Mouse (Mus musculus) megakaryocyte, embryonic 14.5 days (primary cell): Measurements from ENCODE around the gene Calm3. TPM values are rescaled to one million over a fixed set of nuclear protein-coding genes. Genes with fewer than 3 reads are reported as not detected.

Experiments
- H3K27me3 ChIP-seq: replicated peaks from 2 replicates; pipeline ENCODE3; 2012; ENCODE audit warnings: inconsistent platforms
- H3K36me3 ChIP-seq: replicated peaks from 2 replicates; pipeline ENCODE3; 2012; ENCODE audit warnings: low read length, inconsistent platforms, mixed read lengths
- H3K4me1 ChIP-seq: 2 replicates; pipeline ENCODE4 v1.6.1; 2012; ENCODE audit warnings: inconsistent platforms
- H3K4me3 ChIP-seq: replicated peaks from 2 replicates; pipeline ENCODE3; 2012; ENCODE audit warnings: moderate library complexity, mild to moderate bottlenecking, inconsistent platforms
- H3K9me3 ChIP-seq: 2 replicates; pipeline ENCODE4 v1.6.1; 2012; ENCODE audit warnings: inconsistent platforms
- FLI1 ChIP-seq: IDR thresholded peaks from 2 replicates; pipeline ENCODE4 v1.6.1; 2012; ENCODE audit warnings: low read length, inconsistent platforms, mixed read lengths
- GATA1 ChIP-seq: IDR thresholded peaks from 3 replicates; pipeline ENCODE4 v1.6.1; 2012; ENCODE audit warnings: mixed read lengths, low read length, inconsistent platforms, borderline replicate concordance
- polyA plus RNA-seq: library from polyadenylated mRNA; stranded (reverse); fragments of >175 nt; gene quantifications from 2 replicates; pipeline ENCODE4 v1.2.3, GENCODE M21; 2012; ENCODE audit warnings: low replicate concordance; ENCODE audit not compliant: insufficient read depth

Calm3 gene
- polyA plus RNA-seq, 1 experiment = 866 TPM

GRCm38 (mm10) chr7:16906889-16907559 lies 16.9 kb downstream of the Calm3 start:
- Histone ChIP-seq H3K36me3 (peaks cover 55% of the 10 kb centered on the region), H3K4me3 (peak overlapping the region; percentile 94), H3K27me3 (no peaks in the 10 kb centered on the region), H3K4me1 (peaks cover 100% of the 10 kb centered on the region), H3K9me3 (no peaks in the 10 kb centered on the region)
- TF ChIP-seq GATA1 = no peak
- no peak for TF ChIP-seq FLI1

- no peaks in the 10 kb centered on the region for H3K27me3 ChIP-seq
- H3K9me3 ChIP-seq = no peaks in the 10 kb centered on the region
- H3K4me1 ChIP-seq = peaks cover 100% of the 10 kb centered on the region
- peak within 1 kb of the TSS; percentile 94 for H3K4me3 ChIP-seq
- TF ChIP-seq FLI1 (no peak), GATA1 (no peak)
- H3K36me3 ChIP-seq = peaks cover 49% of the 10 kb centered on the region
Observed at GRCm38 (mm10) chr7:16906281-16906680, 17.6 kb downstream of the Calm3 start, which contains the start of gene Ptgir. TSS of gene Ptgir (plus strand) at chr7:16906490.

- Histone ChIP-seq H3K9me3 (no peaks in the 10 kb centered on the region), H3K27me3 (no peaks in the 10 kb centered on the region), H3K36me3 (peaks cover 42% of the 10 kb centered on the region), H3K4me1 (peaks cover 100% of the 10 kb centered on the region), H3K4me3 (peak overlapping the region; percentile 94)
- no peak for TF ChIP-seq GATA1
- no peak for TF ChIP-seq FLI1
Observed at GRCm38 (mm10) chr7:16905491-16906021, 18.4 kb downstream of the Calm3 start.

GRCm38 (mm10) chr7:16904120-16904675 lies 19.7 kb downstream of the Calm3 start:
- Histone ChIP-seq H3K4me3 (peak overlapping the region; percentile 87), H3K36me3 (peaks cover 29% of the 10 kb centered on the region), H3K9me3 (no peaks in the 10 kb centered on the region), H3K4me1 (peaks cover 100% of the 10 kb centered on the region), H3K27me3 (no peaks in the 10 kb centered on the region)
- TF ChIP-seq GATA1 (no peak), FLI1 (no peak)

- Histone ChIP-seq H3K9me3 (no peaks in the 10 kb centered on the region), H3K36me3 (peaks cover 22% of the 10 kb centered on the region), H3K4me3 (peak overlapping the region; percentile 87), H3K4me1 (peaks cover 100% of the 10 kb centered on the region), H3K27me3 (no peaks in the 10 kb centered on the region)
- TF ChIP-seq FLI1 (no peak), GATA1 (no peak)
Observed at GRCm38 (mm10) chr7:16903439-16903955, 20.4 kb downstream of the Calm3 start.

- peaks cover 87% of the 10 kb centered on the region for H3K4me1 ChIP-seq
- H3K36me3 ChIP-seq = peaks cover 2% of the 10 kb centered on the region
- no peak for TF ChIP-seq GATA1
- TF ChIP-seq FLI1 = no peak
- no peaks in the 10 kb centered on the region for H3K9me3 ChIP-seq
- H3K27me3 ChIP-seq = no peaks in the 10 kb centered on the region
- H3K4me3 ChIP-seq = no peak overlapping the region
Observed at GRCm38 (mm10) chr7:16900526-16900925, 23.4 kb downstream of the Calm3 start.

GRCm38 (mm10) chr7:16895511-16895910 lies 28.4 kb downstream of the Calm3 start:
- no peaks in the 10 kb centered on the region for H3K36me3 ChIP-seq
- peak overlapping the region; percentile 89 for H3K4me3 ChIP-seq
- H3K27me3 ChIP-seq = peaks cover 30% of the 10 kb centered on the region
- H3K4me1 ChIP-seq = peaks cover 86% of the 10 kb centered on the region
- TF ChIP-seq GATA1 (no peak), FLI1 (no peak)
- H3K9me3 ChIP-seq = no peaks in the 10 kb centered on the region

GRCm38 (mm10) chr7:16895000-16895399 lies 28.9 kb downstream of the Calm3 start:
- TF ChIP-seq FLI1 (no peak), GATA1 (no peak)
- Histone ChIP-seq H3K36me3 (no peaks in the 10 kb centered on the region), H3K9me3 (no peaks in the 10 kb centered on the region), H3K27me3 (peaks cover 32% of the 10 kb centered on the region), H3K4me3 (peak overlapping the region; percentile 89), H3K4me1 (peaks cover 81% of the 10 kb centered on the region)

- TF ChIP-seq FLI1 (no peak), GATA1 (no peak)
Observed at GRCm38 (mm10) chr7:16894279-16894678, 29.6 kb downstream of the Calm3 start.

GRCm38 (mm10) chr7:16893612-16894011 lies 30.3 kb downstream of the Calm3 start:
- TF ChIP-seq FLI1 (no peak), GATA1 (no peak)
- peaks cover 41% of the 10 kb centered on the region for H3K27me3 ChIP-seq

More at GRCm38 (mm10) chr7:16894279-16894678, 29.6 kb downstream of the Calm3 start:
- Histone ChIP-seq H3K4me3 (peak overlapping the region; percentile 89), H3K9me3 (peaks cover 4% of the 10 kb centered on the region; the same call in 1 of the 2 replicates), H3K36me3 (no peaks in the 10 kb centered on the region), H3K27me3 (peaks cover 36% of the 10 kb centered on the region), H3K4me1 (peaks cover 74% of the 10 kb centered on the region)

More at GRCm38 (mm10) chr7:16893612-16894011, 30.3 kb downstream of the Calm3 start:
- H3K4me1 ChIP-seq = peaks cover 70% of the 10 kb centered on the region
- H3K36me3 ChIP-seq = no peaks in the 10 kb centered on the region
- H3K9me3 ChIP-seq = peaks cover 4% of the 10 kb centered on the region; the same call in 1 of the 2 replicates
- H3K4me3 ChIP-seq = no peak overlapping the region
